Mouse (Mus musculus) heart, adult 2 months (tissue): ENCODE data around the gene Slc23a2.

Experiments
- CTCF ChIP-seq: fragments of 200-600 bp; IDR thresholded peaks from 2 replicates; pipeline ENCODE4 v1.8.1; 2022; ENCODE audit warnings: antibody characterized with exemption, mild to moderate bottlenecking, moderate library complexity
- POLR2A ChIP-seq: fragments of 200-500 bp; IDR thresholded peaks from 2 replicates; pipeline ENCODE4 v1.6.1; 2011; ENCODE audit warnings: mild to moderate bottlenecking, low read depth, low read length, control low read depth; ENCODE audit not compliant: insufficient read depth

- TF ChIP-seq CTCF, result no peak
- TF ChIP-seq POLR2A, result no peak
These were observed 105.0 kb downstream of the Slc23a2 start for GRCm38 (mm10) chr2:132039894-132040293.
